Mouse (Mus musculus): ENCODE measurements around the gene Opcml.

DNA sequence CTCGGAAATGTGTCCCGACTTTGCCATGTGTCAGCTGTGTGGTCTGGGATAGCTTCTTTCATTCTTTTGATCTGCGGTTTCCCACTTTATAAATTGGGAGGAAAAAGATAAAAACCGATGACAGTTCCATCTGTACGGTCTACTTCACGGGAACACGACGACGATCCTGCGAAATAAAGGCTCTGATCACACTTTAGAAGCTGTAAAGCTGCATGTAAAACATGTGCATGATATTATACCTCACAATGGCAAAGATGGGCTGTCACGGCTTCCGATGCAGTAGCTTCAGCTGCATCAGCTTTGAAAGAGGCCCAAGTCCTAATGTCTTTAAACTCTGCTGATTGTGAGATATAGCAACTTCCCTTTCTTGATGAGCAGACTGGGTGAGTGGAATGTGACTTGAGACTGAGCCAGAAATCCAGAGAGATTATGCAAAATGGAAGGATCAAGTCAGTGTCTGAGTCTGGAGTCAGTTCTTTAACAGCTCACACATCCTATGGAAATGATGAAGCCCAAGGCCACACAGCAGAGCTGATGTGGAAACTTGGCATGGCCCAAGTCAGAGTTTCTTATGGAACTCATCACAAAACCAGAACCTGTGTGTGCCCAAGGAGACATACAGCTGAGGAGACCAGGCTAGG is 349.5 kb downstream of the Opcml start:
- TF ChIP-seq CTCF (conservative IDR thresholded peaks at IDR 0.05; ENCODE audit: low read length) (no peak), POU5F1 (IDR thresholded peaks at IDR 0.05; ENCODE audit: borderline replicate concordance, low read length) (no peak)
